Mouse (Mus musculus): ENCODE measurements around the gene Fbxo22.
A peak's percentile ranks its signal among the peaks of the same experiment; 100 is the strongest.
"Not testable (repeated sequence)": the region's sequence is repeated elsewhere in the genome, so short reads cannot be mapped to it uniquely, and the experiment has no call there.

The Fbxo22 gene

DNA sequence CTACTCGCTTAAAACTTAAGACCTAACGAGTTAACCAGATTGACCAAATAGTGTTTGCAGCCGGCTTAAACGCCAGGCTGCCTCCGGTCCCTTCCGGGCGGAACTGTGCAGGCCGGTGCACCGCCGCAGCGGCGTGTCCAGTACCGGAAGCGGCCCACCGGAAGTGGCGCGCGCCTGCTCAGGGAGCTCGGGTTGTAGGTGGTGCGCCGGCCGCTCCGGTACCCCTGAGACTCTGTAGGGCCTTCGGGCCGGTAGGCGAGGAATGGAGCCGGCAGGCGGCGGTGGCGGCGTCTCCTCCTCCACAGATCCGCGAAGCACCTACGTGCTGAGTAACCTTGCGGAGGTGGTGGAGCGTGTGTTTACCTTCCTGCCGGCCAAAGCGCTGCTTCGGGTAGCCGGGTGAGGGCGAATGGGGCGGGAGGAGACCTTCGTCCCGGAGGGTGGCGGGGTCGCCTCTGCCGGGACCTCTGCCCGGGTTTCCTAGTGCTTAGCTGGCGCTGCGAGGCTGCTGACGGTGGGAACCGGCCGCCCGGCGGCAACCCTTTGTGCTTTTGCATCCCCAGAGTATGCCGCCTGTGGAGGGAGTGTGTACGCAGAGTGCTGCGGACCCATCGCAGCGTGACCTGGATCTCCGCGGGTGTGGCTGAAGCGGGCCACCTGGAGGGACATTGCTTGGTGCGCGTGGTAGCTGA, at the start of gene Fbxo22:
TSS of gene Fbxo22 (plus strand) at position 136 of the 692 bp plus-strand sequence.
- peak; percentile 74 for DNase-seq (ENCODE audit: low read depth)

DNA sequence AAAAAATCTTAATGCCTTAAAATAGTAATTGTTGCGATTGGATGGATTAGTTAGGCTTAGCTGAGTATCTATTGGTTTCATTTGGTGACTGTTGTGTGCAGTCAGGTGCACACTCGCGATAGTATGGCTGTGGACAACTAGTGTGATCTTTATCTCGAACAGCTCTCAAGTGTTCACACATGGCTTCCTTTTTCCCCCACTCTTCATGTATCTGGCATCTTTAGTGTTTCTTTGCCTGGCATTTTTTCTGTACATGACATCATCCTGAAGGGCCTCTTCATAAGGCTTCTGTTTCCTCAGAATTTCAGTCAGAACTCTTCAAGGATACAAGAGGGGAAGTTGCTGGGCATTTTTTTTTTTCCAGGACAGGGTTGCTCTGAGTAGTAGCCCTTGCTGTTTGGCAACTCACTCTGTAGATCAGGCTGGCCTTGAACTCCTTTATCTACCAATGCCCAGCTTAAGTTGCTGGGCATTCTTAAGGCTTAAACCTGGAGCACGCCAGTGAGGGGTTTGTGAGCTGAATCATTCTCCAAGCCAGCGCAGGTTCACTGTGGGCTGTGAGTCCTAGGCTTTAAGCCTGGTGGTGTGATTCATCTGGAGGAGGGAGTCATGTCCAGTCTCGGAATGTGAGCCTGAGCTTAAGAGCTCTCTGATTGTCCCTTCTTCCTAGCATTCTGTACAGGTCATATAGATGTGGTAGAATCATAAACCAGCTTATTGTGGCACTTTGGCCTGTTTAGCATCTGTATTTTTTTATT, 37.9 kb upstream of the Fbxo22 start:
- peak; percentile 27 for DNase-seq (ENCODE audit: low read depth)

DNA sequence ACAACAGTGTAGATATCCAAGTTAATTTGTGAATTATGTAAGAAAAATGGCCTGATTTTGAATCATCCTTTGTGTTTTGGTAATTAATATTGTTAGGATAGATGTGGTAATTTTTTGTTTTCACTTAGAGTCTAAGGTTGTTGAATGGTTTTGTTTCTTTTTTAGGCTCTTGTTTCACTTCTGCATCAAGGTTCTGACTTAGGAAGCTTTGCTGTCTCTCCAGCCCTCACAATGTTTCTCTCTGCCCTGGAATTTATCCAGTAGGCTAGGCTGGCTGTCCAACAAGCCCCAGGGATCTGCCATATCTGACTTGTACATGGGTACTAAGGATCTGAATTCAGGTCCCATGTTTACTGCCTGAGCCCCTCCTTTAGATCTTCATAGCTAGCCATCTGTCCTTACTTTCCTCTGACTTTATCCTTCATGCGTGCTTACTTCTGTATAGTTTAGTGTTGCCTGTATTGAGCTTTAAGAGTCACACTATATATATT, 36.5 kb upstream of the Fbxo22 start:
- no peak for DNase-seq (ENCODE audit: low read depth)

DNA sequence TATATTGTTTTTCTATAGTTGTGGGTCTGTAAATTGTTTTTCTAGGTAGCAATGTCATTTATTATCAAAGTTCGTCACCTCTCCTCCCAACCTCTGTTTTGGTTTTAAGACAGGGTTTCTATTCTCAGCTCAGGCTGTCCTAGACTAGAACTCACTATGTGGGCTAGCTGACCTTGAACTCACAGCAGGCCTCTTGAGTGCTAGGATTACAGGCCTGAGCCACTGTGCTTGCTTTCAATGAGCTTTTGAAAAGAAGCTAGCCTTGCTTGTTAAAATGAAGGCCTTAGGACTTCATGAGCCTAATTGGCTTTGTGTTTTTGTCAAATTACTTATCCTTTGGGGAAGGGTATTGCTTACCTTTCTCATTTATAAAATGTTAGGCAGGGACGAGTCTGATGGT, 34.5 kb upstream of the Fbxo22 start:
- DNase-seq (ENCODE audit: low read depth): no peak

DNA sequence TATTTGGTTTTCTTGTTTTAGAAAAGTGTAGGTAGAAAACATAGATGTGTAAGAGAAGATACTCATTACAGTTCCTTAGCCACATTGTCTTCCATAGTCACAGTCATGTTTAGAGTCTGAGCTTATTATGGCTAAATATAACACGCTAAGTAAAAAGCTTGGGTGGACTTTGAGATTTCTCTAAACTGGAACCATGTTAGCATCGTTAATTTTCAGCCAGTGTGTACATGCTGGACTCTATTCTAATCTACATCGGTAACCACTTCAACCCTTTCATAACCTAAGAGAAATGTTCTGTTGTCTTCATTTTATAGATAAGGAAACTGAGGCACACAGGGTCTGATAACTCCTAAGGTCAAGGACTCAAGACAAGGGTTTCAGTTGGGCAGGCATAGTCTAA, 12.8 kb upstream of the Fbxo22 start:
- no peak for DNase-seq (ENCODE audit: low read depth)

DNA sequence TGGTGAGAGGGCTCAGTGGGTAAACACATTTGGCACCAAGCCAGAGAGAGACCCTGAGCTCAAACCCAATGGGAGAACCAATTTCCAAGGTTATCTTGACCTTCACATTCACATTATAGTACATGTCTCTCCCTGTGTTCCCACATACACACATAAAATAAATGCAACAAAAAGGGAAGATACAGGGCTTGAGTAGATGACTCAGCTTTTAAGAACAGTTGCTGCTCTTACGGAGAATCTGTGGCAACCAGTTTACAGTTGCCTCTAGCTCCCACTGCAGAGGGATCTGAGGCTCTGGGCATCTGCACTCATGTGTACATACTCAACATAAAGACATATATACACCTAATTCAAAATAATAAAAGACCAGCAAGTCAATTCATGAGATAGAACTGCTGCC, 10.5 kb upstream of the Fbxo22 start:
- no peak for DNase-seq (ENCODE audit: low read depth)

DNA sequence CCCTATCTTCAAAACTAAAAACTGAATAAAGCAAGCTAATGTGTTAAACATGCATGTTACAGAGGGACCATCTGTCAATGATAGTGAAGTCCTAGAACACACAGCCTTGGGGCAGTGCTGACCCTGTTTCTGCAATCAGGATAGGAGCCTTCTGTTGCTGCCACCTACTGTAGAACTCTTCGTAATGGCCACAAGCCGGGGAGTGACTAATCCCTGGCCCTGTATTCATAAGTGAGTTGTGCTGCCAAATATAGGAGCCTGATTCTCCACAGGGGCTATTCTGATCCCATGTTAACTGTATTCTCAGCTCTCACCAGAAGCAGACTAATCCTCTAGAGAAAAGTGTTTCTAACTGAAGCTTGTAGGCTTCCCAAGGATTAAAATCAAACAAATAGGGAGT, 9.4 kb upstream of the Fbxo22 start:
- DNase-seq (ENCODE audit: low read depth): no peak

DNA sequence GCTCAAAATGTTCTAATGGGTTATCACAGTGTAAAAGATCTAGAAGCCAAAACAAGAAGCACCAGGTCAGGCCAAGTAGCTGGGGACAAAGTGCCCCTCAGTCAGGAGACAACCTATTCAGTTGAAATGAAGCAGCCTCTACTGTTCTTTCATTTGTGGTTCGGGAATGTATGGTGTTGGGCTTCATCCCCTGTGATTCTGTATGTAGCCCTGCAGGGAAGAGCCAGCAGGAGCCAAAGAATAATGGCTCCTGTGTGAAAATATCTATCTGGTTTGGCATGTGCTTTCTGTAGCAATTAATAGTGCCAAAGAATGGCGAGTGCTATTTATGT, 301 bp upstream of the Fbxo22 start:
- DNase-seq (ENCODE audit: low read depth): no peak

DNA sequence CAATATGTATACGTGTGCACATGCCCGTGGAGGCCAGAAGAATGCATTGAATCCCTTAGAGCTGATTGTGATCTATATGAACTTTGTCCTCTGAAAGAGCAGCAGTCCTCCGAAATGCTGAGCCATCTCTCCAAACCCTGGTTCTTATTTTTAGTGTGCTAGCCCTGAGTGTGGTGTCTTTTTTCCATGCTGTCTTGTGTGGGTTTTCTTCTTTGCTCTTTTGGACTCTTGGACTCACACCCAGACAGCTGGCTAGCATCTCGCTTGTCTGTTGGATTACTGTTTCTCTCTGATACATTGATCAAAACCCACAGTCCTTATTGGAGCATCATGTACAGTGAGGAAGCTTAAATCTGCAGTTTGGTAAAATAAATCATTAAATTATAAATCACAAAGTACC, 2.9 kb downstream of the Fbxo22 start:
- DNase-seq (ENCODE audit: low read depth): no peak

DNA sequence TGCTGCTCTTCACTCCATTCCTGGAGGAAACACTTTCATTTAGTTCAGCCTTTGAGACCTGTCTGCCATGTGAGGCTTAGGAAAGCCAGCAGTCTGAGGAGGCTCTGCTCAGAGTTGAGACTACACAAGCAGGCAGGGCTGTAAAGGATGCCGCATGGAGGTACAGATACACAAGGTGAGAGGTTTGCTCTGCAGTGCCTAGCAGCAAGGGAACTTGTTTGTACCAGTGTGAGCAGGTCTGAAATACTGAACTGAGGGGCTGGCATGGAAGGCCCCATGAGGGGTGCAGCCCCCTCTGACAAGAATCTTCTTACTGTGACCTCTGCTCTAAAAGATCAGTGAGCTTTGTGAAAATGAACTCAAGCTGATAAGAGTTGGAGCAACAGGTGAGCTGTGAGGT, 4.7 kb downstream of the Fbxo22 start:
- DNase-seq (ENCODE audit: low read depth): no peak

DNA sequence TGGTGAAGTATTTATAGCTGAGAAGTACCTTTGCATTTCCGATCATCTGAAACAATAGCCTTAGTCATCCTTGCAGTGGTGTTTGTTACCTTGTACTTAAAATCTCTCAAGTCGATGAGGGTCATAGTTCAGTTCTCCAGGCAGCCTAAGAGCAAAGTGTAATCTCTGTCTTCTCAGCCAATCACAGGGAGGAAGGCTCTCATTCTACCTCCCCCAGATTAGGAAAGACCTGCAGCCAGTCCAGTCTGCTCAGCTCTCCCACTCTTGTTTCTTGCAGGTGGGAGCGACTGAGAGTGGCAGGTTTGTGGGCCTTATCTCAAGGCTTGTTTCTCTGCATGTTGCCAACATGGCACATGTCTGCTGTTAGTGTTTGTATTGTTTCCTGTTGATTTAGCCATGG, 6.3 kb downstream of the Fbxo22 start:
- no peak for DNase-seq (ENCODE audit: low read depth)

DNA sequence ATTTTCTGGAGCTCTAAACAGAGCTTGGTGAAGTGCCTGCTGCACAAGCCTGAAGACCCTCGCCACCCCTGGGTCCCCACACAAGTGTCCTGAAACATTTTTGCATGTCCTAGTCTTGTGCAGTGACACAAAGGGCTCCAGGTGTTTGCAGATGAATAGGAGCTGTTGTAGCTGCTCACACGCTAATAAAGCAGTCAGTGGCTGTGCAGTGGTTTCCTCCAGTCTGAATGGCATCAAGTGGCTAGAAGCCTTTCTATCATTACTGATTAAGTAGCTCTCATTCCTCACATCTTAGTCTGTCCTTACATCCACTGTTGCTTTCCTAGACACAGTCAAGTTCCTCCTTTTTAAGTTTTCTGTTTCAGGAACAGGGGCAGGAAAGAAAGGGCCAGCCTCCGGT, 6.9 kb downstream of the Fbxo22 start:
- DNase-seq (ENCODE audit: low read depth): no peak

DNA sequence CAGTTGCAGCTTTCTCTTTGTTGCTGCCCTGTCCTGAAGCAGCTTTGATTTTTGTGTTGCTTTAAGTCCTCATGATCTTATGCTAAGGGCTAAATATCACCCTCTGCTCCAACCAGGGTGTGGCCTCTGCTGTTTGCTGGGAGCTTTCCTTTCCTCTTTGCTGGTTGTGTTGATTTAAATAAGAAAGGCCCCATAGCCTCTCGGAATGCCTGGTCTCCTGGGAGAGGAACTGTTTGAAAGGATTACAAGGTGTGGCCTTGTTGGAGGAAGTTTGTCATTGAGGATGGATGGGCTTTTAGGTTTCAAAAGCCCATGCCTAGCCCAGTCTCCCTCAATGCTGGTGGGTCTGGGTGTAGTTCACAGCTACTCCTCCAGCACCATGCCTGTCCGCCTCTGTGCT, 7.4 kb downstream of the Fbxo22 start:
- no peak for DNase-seq (ENCODE audit: low read depth)

DNA sequence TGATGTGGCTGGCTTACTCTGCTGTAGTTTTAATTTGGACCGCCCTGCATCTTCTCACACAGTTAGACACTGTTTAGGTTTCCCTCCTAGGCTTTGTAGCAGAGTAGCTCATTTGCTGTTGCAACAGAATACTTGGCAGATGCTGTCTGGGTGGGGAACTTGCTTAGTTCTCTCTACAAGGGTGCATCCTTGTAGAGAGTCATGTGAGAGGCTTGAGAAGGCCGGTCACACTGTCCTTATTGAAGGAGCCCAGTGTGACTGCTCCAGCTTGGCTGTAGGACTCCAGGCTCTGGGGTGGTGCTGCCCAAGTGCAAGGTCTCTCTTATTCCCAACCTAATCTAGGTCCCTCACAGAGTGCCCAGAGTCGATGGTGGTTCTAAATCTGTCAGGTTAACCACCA, 8.7 kb downstream of the Fbxo22 start:
- DNase-seq (ENCODE audit: low read depth): no peak

DNA sequence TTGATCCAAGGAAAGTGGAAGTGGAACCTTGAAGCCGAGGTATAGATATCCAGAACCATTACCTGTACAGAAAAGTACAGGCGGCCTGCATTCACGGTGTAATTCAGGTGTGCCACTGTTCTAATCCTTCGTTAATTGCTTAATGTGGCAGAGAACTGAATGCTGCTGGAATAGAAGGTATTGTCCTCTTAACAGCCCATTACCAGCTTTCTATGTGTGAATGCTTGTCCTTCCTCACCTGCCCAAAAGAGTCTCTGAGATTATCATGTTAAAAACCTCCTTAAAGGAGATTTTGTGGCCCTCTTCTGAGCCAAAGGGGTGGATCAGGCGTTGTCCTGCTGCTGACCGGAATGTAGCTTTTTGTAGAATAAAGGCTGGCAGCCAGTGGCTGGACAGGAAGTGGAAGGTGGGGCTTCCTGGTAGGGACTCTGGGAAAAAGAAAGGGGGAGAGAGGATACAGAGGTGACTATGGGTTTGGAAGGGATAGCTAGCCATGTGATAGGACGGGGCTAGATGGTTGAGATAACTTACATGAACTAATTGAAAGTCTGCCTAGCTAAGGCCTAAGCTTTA, 16.5 kb downstream of the Fbxo22 start:
- DNase-seq (ENCODE audit: low read depth): no peak

DNA sequence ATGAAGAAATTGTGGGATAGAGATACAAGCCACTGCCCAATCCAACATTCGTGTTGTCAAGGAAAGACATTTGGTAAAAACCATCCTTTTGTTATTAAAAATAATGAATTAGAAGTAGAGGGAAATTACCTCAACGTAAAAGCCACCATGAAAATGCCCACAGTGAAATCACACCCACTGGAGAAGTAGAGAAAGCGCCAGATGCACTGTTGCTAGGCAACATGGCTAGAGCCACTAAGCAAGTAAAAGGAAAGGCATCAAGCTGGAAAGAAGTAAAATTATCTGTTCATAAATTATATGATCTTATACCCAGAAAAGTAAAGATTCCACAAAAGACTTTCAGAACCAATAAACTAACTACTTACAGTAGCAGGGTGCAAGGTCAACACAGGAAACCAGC, 17.5 kb downstream of the Fbxo22 start:
- DNase-seq (ENCODE audit: low read depth): no peak

DNA sequence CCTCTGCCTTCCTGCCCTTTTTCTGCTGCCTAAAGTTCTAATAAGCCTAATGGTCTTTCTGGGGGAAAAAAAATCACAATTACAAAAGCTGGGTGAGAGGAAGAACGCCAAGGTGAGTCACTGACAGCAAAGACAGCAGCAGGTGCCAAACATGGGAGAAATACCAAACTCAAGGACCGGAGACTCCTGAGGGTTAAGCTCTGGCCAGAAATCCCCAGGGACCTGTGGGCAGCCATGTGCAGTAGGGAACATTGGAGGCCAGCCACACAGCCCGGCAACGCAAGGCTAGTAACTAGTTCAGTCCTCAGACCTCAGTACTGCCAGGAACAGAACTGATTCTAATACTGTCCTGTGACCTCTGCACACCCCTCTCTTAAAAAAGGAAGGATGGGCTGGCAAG, 19.4 kb downstream of the Fbxo22 start:
- no peak for DNase-seq (ENCODE audit: low read depth)

DNA sequence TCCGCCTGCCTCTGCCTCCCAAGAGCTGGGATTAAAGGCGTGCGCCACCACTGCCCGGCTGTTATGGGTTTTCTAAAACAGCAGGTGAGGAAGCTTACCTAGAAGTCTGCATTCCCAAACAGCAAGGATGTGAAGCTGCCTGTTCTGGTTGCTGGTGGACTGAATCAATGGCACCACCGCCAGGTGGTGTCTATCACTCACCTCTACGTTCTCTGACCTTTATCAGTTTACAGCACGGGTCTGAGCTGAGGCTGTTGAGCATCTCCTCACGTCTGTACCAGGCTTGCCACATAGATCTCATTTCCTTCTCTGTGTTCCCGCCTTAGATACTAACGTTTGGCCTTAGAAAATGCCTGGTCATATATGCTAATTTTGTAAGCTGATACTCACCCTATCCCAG, 20.3 kb downstream of the Fbxo22 start:
- no peak for DNase-seq (ENCODE audit: low read depth)

DNA sequence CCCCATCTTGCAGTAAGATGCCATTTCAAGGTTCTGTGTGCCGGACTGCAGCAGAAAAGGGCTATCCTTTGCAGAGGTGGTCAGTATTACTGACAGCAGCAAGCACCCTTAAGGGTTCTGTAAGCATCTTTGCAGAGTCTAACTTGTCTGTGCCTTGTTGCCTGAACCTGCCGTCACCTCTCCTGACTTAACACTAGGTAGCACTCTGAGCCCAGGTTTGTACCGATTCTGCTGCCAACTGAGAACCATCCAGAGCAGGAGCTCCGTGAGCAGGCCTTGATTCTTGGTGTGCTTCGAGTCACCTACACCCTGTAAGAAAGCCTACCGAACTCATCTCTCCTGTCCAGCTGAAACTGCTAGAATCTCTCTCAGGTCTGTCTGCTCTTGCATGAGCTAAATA, 22.8 kb downstream of the Fbxo22 start:
- DNase-seq (ENCODE audit: low read depth): no peak

DNA sequence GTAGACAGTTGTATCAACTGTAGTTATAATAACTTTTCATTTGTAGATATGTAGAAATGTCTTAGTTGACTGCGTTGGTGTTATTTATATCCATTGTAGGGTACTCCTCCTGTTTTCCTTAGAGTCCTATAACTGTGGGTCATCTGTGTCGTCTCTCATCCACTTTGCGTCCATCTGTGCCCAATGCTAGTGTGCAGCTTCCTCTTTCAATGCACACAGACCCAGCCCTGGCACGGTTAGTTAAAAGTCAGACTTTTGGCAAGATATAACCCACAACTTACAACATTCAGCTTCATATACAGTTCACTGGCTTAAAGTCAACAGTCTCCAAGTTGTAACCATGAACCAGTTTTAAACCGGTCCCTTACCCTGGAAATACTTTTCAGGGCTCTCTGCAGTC, 23.4 kb downstream of the Fbxo22 start:
- DNase-seq (ENCODE audit: low read depth): no peak

DNA sequence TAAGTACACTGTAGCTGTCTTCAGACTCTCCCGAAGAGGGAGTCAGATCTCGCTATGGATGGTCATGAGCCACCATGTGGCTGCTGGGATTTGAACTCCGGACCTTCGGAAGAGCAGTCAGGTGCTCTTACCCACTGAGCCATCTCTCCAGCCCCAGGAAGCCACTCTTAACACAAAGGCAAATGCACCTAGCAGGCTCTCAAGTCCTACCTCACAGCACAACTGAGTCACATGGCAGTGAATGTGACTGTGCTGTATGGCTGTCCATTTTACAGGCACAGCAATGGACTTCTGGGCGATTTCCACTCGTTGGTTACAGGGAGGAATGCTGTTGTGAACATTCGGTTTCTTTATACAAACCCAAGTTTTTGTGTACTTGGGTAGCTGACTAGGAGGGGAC, 23.9 kb downstream of the Fbxo22 start:
- DNase-seq (ENCODE audit: low read depth): no peak

DNA sequence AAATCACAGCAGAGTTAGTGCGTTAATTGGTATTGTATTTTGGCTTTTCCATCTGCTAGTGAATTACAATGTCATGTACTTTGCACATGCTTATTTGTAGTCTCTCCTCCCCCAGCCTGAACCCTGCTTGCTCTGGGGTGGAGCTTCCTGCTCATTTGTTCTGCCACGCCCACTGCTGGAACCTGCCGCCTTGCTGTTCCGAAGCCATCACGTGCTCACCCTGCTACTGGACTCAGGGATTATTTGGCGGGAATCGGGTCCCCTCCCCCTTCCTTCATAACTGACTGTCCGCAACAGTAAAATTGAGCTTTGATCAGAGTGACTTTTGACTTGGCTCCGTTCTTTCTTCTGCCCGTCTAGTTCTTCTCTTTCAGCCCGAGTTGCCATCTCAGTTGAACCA, 24.4 kb downstream of the Fbxo22 start:
- not testable (repeated sequence) for DNase-seq (ENCODE audit: low read depth)

Data from c-Kit-positive CD71-positive TER-119-negative erythroid progenitor cells, embryonic 14.5 days (primary cell).